Mouse (Mus musculus) MN1 (cell line): ENCODE measurements around the gene Map2k1.

Experiments
- DNase-seq: peaks from one replicate; pipeline ENCODE4 v3.0.0-alpha.2; 2016; ENCODE audit warnings: low spot score

Gene Map2k1

DNA sequence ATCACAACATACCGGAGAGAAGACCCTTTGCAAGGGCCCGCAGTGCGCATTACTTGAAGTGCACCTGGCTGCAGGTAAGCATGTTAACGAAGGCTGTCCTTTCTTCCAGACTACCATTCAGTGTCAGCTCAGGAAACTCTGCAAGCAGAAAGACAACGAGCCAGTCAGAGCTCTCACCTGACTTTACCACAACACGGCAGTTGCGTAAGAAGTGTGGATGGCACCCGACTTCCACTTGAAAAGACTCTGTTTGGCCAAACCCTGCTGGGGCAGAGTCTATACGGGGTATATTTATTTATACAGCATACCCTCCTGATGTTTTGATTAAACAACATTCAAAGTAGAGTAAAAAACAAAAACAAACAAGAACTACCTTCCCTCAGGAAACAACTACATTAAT, 113.6 kb downstream of the Map2k1 start:
- no peak for DNase-seq

- DNase-seq: peak; percentile 50
These were observed 114.5 kb downstream of the Map2k1 start for GRCm38 (mm10) chr9:64138896-64139295.
